Mouse (Mus musculus) limb, embryonic 12.5 days (tissue): ENCODE measurements around the gene Kif27. TPM values are rescaled to one million over a fixed set of nuclear protein-coding genes. Genes with fewer than 3 reads are reported as not detected.
A peak's percentile ranks its signal among the peaks of the same experiment; 100 is the strongest.
"Not testable (repeated sequence)": the region's sequence is repeated elsewhere in the genome, so short reads cannot be mapped to it uniquely, and the experiment has no call there.

ENCODE experiments used
- ATAC-seq: fragments of 200-750 bp; cut with Nextera tagmentation; 2 replicates; pipeline ENCODE4 v1.8.0; 2017; ENCODE audit warnings: low read depth, moderate TSS enrichment; ENCODE audit not compliant: insufficient number of reproducible peaks, insufficient read depth, low FRiP score, low TSS enrichment
- H3K27ac ChIP-seq: fragments of 300-500 bp; sonication (generic); 2 replicates; pipeline ENCODE4 v1.5.1; 2016; ENCODE audit warnings: mild to moderate bottlenecking, moderate library complexity
- H3K27me3 ChIP-seq: fragments of 300-500 bp; sonication (generic); 2 replicates; pipeline ENCODE4 v1.6.1; 2016; ENCODE audit warnings: mild to moderate bottlenecking, moderate library complexity
- H3K36me3 ChIP-seq: fragments of 300-500 bp; sonication (generic); 2 replicates; pipeline ENCODE4 v1.6.1; 2016; ENCODE audit warnings: mild to moderate bottlenecking, moderate library complexity
- H3K4me1 ChIP-seq: fragments of 300-500 bp; sonication (generic); replicated peaks from 2 replicates; pipeline ENCODE4 v1.6.1; 2016
- H3K4me2 ChIP-seq: fragments of 300-500 bp; sonication (generic); 2 replicates; pipeline ENCODE4 v1.6.1; 2016; ENCODE audit warnings: mild to moderate bottlenecking, moderate library complexity
- H3K4me3 ChIP-seq: fragments of 300-500 bp; sonication (generic); replicated peaks from 2 replicates; pipeline ENCODE4 v1.5.1; 2016; ENCODE audit warnings: mild to moderate bottlenecking
- H3K9ac ChIP-seq: fragments of 300-500 bp; sonication (generic); replicated peaks from 2 replicates; pipeline ENCODE4 v1.6.1; 2016; ENCODE audit warnings: mild to moderate bottlenecking, moderate library complexity
- H3K9me3 ChIP-seq: fragments of 300-500 bp; sonication (generic); 2 replicates; pipeline ENCODE4 v1.6.1; 2016; ENCODE audit warnings: mild to moderate bottlenecking, moderate library complexity
- WGBS: fragments of 180-500 bp; shearing (Covaris S2); methylation state at CpG from one replicate; pipeline ENCODE4 v1.1.7; 2016; 5-methylcytosine and 5-hydroxymethylcytosine counted together
- polyA plus RNA-seq: library from polyadenylated mRNA; unstranded; fragments of >200 nt; fragmentation: Nextera tagmentation; extraction: Ambion mirVana; gene quantifications from 2 replicates; pipeline ENCODE4 v1.2.1, GENCODE M21; 2016

Kif27 gene
- polyA plus RNA-seq, 1 experiment from 2014 or later = 0.84 TPM

GRCm38 (mm10) chr13:58387948-58388347, 29.0 kb upstream of the Kif27 start:
- H3K4me3 ChIP-seq = no peak overlapping the region
- H3K27me3 ChIP-seq = no peaks in the 10 kb centered on the region
- H3K4me2 ChIP-seq = no peak overlapping the region
- H3K9ac ChIP-seq = no peak overlapping the region
- H3K36me3 ChIP-seq = peaks cover 30% of the 10 kb centered on the region
- no peak overlapping the region for H3K27ac ChIP-seq
- H3K9me3 ChIP-seq = no peaks in the 10 kb centered on the region
- 0 out of 2 replicates have a peak, but pooled peaks cover 5% of the 10 kb centered on the region for H3K4me1 ChIP-seq
- 12% methylated on average over 7 of the region's 7 CpGs for WGBS
- no peak for ATAC-seq

- Histone ChIP-seq H3K27ac (peak overlapping the region; percentile 56; the same call in 1 of the 2 replicates), H3K36me3 (peaks cover 36% of the 10 kb centered on the region), H3K4me3 (peak overlapping the region; percentile 75), H3K9ac (peak overlapping the region; percentile 74; the same call in 1 of the 2 replicates), H3K9me3 (peaks cover 13% of the 10 kb centered on the region), H3K27me3 (no peaks in the 10 kb centered on the region), H3K4me2 (peak overlapping the region; percentile 87), H3K4me1 (0 out of 2 replicates have a peak, but pooled peaks cover 5% of the 10 kb centered on the region)
- ATAC-seq = no peak
- 84% methylated on average over 7 of the region's 7 CpGs for WGBS
Observed at GRCm38 (mm10) chr13:58385547-58385920, 26.6 kb upstream of the Kif27 start.

- H3K9me3 ChIP-seq = peaks cover 19% of the 10 kb centered on the region
- 3% methylated on average over 80 of the region's 80 CpGs for WGBS
- H3K27ac ChIP-seq = peak within 1 kb of the TSS; percentile 56
- H3K4me3 ChIP-seq = peak within 1 kb of the TSS; percentile 75
- H3K4me1 ChIP-seq = 0 out of 2 replicates have a peak, but pooled peaks cover 5% of the 10 kb centered on the region
- peak within 1 kb of the TSS; percentile 74 for H3K9ac ChIP-seq
- peak within 1 kb of the TSS; percentile 87 for H3K4me2 ChIP-seq
- ATAC-seq = peak; percentile 56
- peaks cover 36% of the 10 kb centered on the region for H3K36me3 ChIP-seq
- H3K27me3 ChIP-seq = no peaks in the 10 kb centered on the region
Observed at GRCm38 (mm10) chr13:58384779-58385546, 26.0 kb upstream of the Kif27 start, which contains the start of gene 2210016F16Rik. Gene 2210016F16Rik (minus strand): TSS chr13:58385225.

GRCm38 (mm10) chr13:58384371-58384770, 25.4 kb upstream of the Kif27 start:
- H3K9me3 ChIP-seq = peaks cover 22% of the 10 kb centered on the region
- H3K4me3 ChIP-seq = peak overlapping the region; percentile 75
- no peak overlapping the region for H3K27ac ChIP-seq
- peak overlapping the region; percentile 74 for H3K9ac ChIP-seq
- 55% methylated on average over 11 of the region's 11 CpGs for WGBS
- ATAC-seq = 0 out of 2 replicates have a peak, but pooled peaks have one; percentile 57
- peak overlapping the region; percentile 87 for H3K4me2 ChIP-seq
- H3K27me3 ChIP-seq = no peaks in the 10 kb centered on the region
- H3K4me1 ChIP-seq = 0 out of 2 replicates have a peak, but pooled peaks cover 5% of the 10 kb centered on the region
- H3K36me3 ChIP-seq = peaks cover 36% of the 10 kb centered on the region

- no peak overlapping the region for H3K27ac ChIP-seq
- no peak for ATAC-seq
Observed at GRCm38 (mm10) chr13:58373153-58373470, 14.2 kb upstream of the Kif27 start.

GRCm38 (mm10) chr13:58372278-58373152, 13.6 kb upstream of the Kif27 start:
- H3K9ac ChIP-seq = no peak overlapping the region
- H3K36me3 ChIP-seq = no peaks in the 10 kb centered on the region
- no peak overlapping the region for H3K4me3 ChIP-seq
- ATAC-seq = no peak
- no peaks in the 10 kb centered on the region for H3K27me3 ChIP-seq
- WGBS = 93% methylated on average over 5 of the region's 5 CpGs
- H3K4me1 ChIP-seq = no peaks in the 10 kb centered on the region
- H3K4me2 ChIP-seq = no peak overlapping the region
- no peak overlapping the region for H3K27ac ChIP-seq
- H3K9me3 ChIP-seq = peaks cover 4% of the 10 kb centered on the region; the same call in 1 of the 2 replicates

More at GRCm38 (mm10) chr13:58373153-58373470, 14.2 kb upstream of the Kif27 start:
- WGBS = 87% methylated on average over 2 of the region's 2 CpGs
- H3K4me3 ChIP-seq = no peak overlapping the region
- H3K9ac ChIP-seq = no peak overlapping the region
- H3K36me3 ChIP-seq = no peaks in the 10 kb centered on the region
- no peaks in the 10 kb centered on the region for H3K4me1 ChIP-seq
- no peak overlapping the region for H3K4me2 ChIP-seq
- H3K9me3 ChIP-seq = peaks cover 4% of the 10 kb centered on the region; the same call in 1 of the 2 replicates
- H3K27me3 ChIP-seq = no peaks in the 10 kb centered on the region

GRCm38 (mm10) chr13:58368835-58369234, 9.9 kb upstream of the Kif27 start:
- H3K27me3 ChIP-seq = no peaks in the 10 kb centered on the region
- no peaks in the 10 kb centered on the region for H3K36me3 ChIP-seq
- no peak overlapping the region for H3K9ac ChIP-seq
- H3K9me3 ChIP-seq = no peaks in the 10 kb centered on the region
- no peak overlapping the region for H3K4me2 ChIP-seq
- H3K4me1 ChIP-seq = no peaks in the 10 kb centered on the region
- ATAC-seq = no peak
- H3K4me3 ChIP-seq = no peak overlapping the region
- no peak overlapping the region for H3K27ac ChIP-seq
- 82% methylated on average over 4 of the region's 4 CpGs for WGBS

GRCm38 (mm10) chr13:58367641-58368040, 8.7 kb upstream of the Kif27 start:
- Histone ChIP-seq H3K27ac (no peak overlapping the region), H3K9ac (no peak overlapping the region), H3K4me3 (no peak overlapping the region), H3K9me3 (no peaks in the 10 kb centered on the region), H3K4me2 (no peak overlapping the region), H3K4me1 (no peaks in the 10 kb centered on the region), H3K27me3 (no peaks in the 10 kb centered on the region), H3K36me3 (no peaks in the 10 kb centered on the region)
- WGBS = 94% methylated on average over 1 of the region's 1 CpGs
- ATAC-seq = no peak

- no peak overlapping the region for H3K4me2 ChIP-seq
- H3K9me3 ChIP-seq = 0 out of 2 replicates have a peak, but pooled peaks cover 3% of the 10 kb centered on the region
- no peak overlapping the region for H3K4me3 ChIP-seq
- ATAC-seq = no peak
- 91% methylated on average over 3 of the region's 3 CpGs for WGBS
- H3K27me3 ChIP-seq = no peaks in the 10 kb centered on the region
- H3K4me1 ChIP-seq = no peaks in the 10 kb centered on the region
- H3K27ac ChIP-seq = no peak overlapping the region
- no peak overlapping the region for H3K9ac ChIP-seq
- H3K36me3 ChIP-seq = no peaks in the 10 kb centered on the region
Observed at GRCm38 (mm10) chr13:58366373-58366772, 7.5 kb upstream of the Kif27 start.

- H3K4me1 ChIP-seq, H3K27ac ChIP-seq, H3K36me3 ChIP-seq, ATAC-seq, H3K9me3 ChIP-seq, H3K4me3 ChIP-seq, H3K4me2 ChIP-seq, H3K9ac ChIP-seq, H3K27me3 ChIP-seq: not testable (repeated sequence)
- WGBS = 82% methylated on average over 8 of the region's 8 CpGs
Observed at GRCm38 (mm10) chr13:58365179-58365578, 6.3 kb upstream of the Kif27 start.
